Mouse (Mus musculus): ENCODE data around the gene Adamts3. TPM values are rescaled to one million over a fixed set of nuclear protein-coding genes. Genes with fewer than 3 reads are reported as not detected.

The Adamts3 gene
- polyA plus RNA-seq, 1 experiment: 0.12 TPM

- H3K79me2 ChIP-seq (ENCODE audit: control insufficient read depth, insufficient read depth): no peaks in the 10 kb centered on the region
- TF ChIP-seq TCF3 (IDR thresholded peaks at IDR 0.05; ENCODE audit: insufficient read length, low read depth): no peak
- TF ChIP-seq E2F4 (IDR thresholded peaks at IDR 0.05; ENCODE audit: insufficient read depth): no peak
- no peak for TF ChIP-seq USF1 (IDR thresholded peaks at IDR 0.05; ENCODE audit: low read depth)
- TF ChIP-seq SRF (IDR thresholded peaks at IDR 0.05; ENCODE audit: control insufficient read depth, insufficient read length, low read depth): no peak
- H3ac ChIP-seq (ENCODE audit: control insufficient read depth, insufficient read length): no peak overlapping the region
- H3K4me2 ChIP-seq (ENCODE audit: low read depth): no peak overlapping the region
- H3K36me3 ChIP-seq (ENCODE audit: control insufficient read depth, insufficient read depth): no peaks in the 10 kb centered on the region
- H3K4me3 ChIP-seq: no peak overlapping the region
- H3K27me3 ChIP-seq (ENCODE audit: control insufficient read depth, insufficient read depth, insufficient read length): no peaks in the 10 kb centered on the region
Measured at GRCm38 (mm10) chr5:89711116-89711859, 171.8 kb downstream of the Adamts3 start.

GRCm38 (mm10) chr5:89709459-89709858 lies 173.7 kb downstream of the Adamts3 start:
- no peak overlapping the region for H3K4me3 ChIP-seq
- H3ac ChIP-seq (ENCODE audit: control insufficient read depth, insufficient read length): no peak overlapping the region
- no peaks in the 10 kb centered on the region for H3K36me3 ChIP-seq (ENCODE audit: control insufficient read depth, insufficient read depth)
- TF ChIP-seq TCF3 (IDR thresholded peaks at IDR 0.05; ENCODE audit: insufficient read length, low read depth) (no peak), MYOD1 (IDR thresholded peaks at IDR 0.05; ENCODE audit: control insufficient read depth in 1 of 3, insufficient read length in 2 of 3, low read depth in 2 of 3) (no peak), E2F4 (IDR thresholded peaks at IDR 0.05; ENCODE audit: insufficient read depth) (no peak), MAX (IDR thresholded peaks at IDR 0.05; ENCODE audit: low read depth) (no peak), POLR2A (IDR thresholded peaks at IDR 0.05; ENCODE audit: insufficient read length, low read depth) (no peak), USF1 (IDR thresholded peaks at IDR 0.05; ENCODE audit: low read depth) (no peak), MYOG (IDR thresholded peaks at IDR 0.05; ENCODE audit: control insufficient read depth in 1 of 3, insufficient read depth in 1 of 3, insufficient read length in 2 of 3, low read depth in 2 of 3) (no peak), POLR2AphosphoS2 (IDR thresholded peaks at IDR 0.05; ENCODE audit: insufficient read length, low read depth) (no peak), TCF12 (IDR thresholded peaks at IDR 0.05; ENCODE audit: insufficient read depth, poor library complexity, severe bottlenecking) (no peak), SRF (IDR thresholded peaks at IDR 0.05; ENCODE audit: control insufficient read depth, insufficient read length, low read depth) (no peak), CEBPB (IDR thresholded peaks at IDR 0.05; ENCODE audit: insufficient read depth, poor library complexity, severe bottlenecking) (no peak), REST (IDR thresholded peaks at IDR 0.05; ENCODE audit: insufficient read depth, insufficient read length) (no peak)
- no peaks in the 10 kb centered on the region for H3K27me3 ChIP-seq (ENCODE audit: control insufficient read depth, insufficient read depth, insufficient read length)
- no peak overlapping the region for H3K4me2 ChIP-seq (ENCODE audit: low read depth)
- H3K79me2 ChIP-seq (ENCODE audit: control insufficient read depth, insufficient read depth): no peaks in the 10 kb centered on the region

GRCm38 (mm10) chr5:89704264-89704663 lies 178.9 kb downstream of the Adamts3 start:
- TF ChIP-seq MYOD1 (IDR thresholded peaks at IDR 0.05; ENCODE audit: control insufficient read depth in 1 of 3, insufficient read length in 2 of 3, low read depth in 2 of 3): no peak
- Histone ChIP-seq H3K36me3 (ENCODE audit: control insufficient read depth, insufficient read depth) (no peaks in the 10 kb centered on the region), H3K4me2 (ENCODE audit: low read depth) (no peak overlapping the region)

GRCm38 (mm10) chr5:89701241-89702007 lies 181.7 kb downstream of the Adamts3 start:
- H3K4me2 ChIP-seq (ENCODE audit: low read depth): no peak overlapping the region
- no peak overlapping the region for H3ac ChIP-seq (ENCODE audit: control insufficient read depth, insufficient read length)
- no peaks in the 10 kb centered on the region for H3K79me2 ChIP-seq (ENCODE audit: control insufficient read depth, insufficient read depth)
- H3K27me3 ChIP-seq (ENCODE audit: control insufficient read depth, insufficient read depth, insufficient read length): no peaks in the 10 kb centered on the region
- H3K36me3 ChIP-seq (ENCODE audit: control insufficient read depth, insufficient read depth): no peaks in the 10 kb centered on the region
- no peak overlapping the region for H3K4me3 ChIP-seq
- no peak for TF ChIP-seq MYOG (IDR thresholded peaks at IDR 0.05; ENCODE audit: control insufficient read depth in 1 of 3, insufficient read depth in 1 of 3, insufficient read length in 2 of 3, low read depth in 2 of 3)
- TF ChIP-seq POLR2AphosphoS2 (IDR thresholded peaks at IDR 0.05; ENCODE audit: insufficient read length, low read depth): no peak
- no peak for TF ChIP-seq POLR2A (IDR thresholded peaks at IDR 0.05; ENCODE audit: insufficient read length, low read depth)
- TF ChIP-seq TCF12 (IDR thresholded peaks at IDR 0.05; ENCODE audit: insufficient read depth, poor library complexity, severe bottlenecking): no peak
- no peak for TF ChIP-seq MAX (IDR thresholded peaks at IDR 0.05; ENCODE audit: low read depth)
- no peak for TF ChIP-seq MYOD1 (IDR thresholded peaks at IDR 0.05; ENCODE audit: control insufficient read depth in 1 of 3, insufficient read length in 2 of 3, low read depth in 2 of 3)
- TF ChIP-seq REST (IDR thresholded peaks at IDR 0.05; ENCODE audit: insufficient read depth, insufficient read length): no peak

More at GRCm38 (mm10) chr5:89704264-89704663, 178.9 kb downstream of the Adamts3 start:
- Histone ChIP-seq H3ac (ENCODE audit: control insufficient read depth, insufficient read length) (no peak overlapping the region), H3K4me3 (no peak overlapping the region), H3K79me2 (ENCODE audit: control insufficient read depth, insufficient read depth) (no peaks in the 10 kb centered on the region), H3K27me3 (ENCODE audit: control insufficient read depth, insufficient read depth, insufficient read length) (no peaks in the 10 kb centered on the region)

- Histone ChIP-seq H3K36me3 (ENCODE audit: control insufficient read depth, insufficient read depth) (no peaks in the 10 kb centered on the region), H3K79me2 (ENCODE audit: control insufficient read depth, insufficient read depth) (no peaks in the 10 kb centered on the region), H3K27me3 (ENCODE audit: control insufficient read depth, insufficient read depth, insufficient read length) (no peaks in the 10 kb centered on the region), H3K4me3 (no peak overlapping the region), H3K4me2 (ENCODE audit: low read depth) (no peak overlapping the region), H3ac (ENCODE audit: control insufficient read depth, insufficient read length) (no peak overlapping the region)
- TF ChIP-seq POLR2A (IDR thresholded peaks at IDR 0.05; ENCODE audit: insufficient read length, low read depth) (no peak), TCF12 (IDR thresholded peaks at IDR 0.05; ENCODE audit: insufficient read depth, poor library complexity, severe bottlenecking) (no peak), CEBPB (IDR thresholded peaks at IDR 0.05; ENCODE audit: insufficient read depth, poor library complexity, severe bottlenecking) (no peak), POLR2AphosphoS2 (IDR thresholded peaks at IDR 0.05; ENCODE audit: insufficient read length, low read depth) (no peak), E2F4 (IDR thresholded peaks at IDR 0.05; ENCODE audit: insufficient read depth) (no peak), USF1 (IDR thresholded peaks at IDR 0.05; ENCODE audit: low read depth) (no peak), MYOD1 (IDR thresholded peaks at IDR 0.05; ENCODE audit: control insufficient read depth in 1 of 3, insufficient read length in 2 of 3, low read depth in 2 of 3) (no peak), MYOG (IDR thresholded peaks at IDR 0.05; ENCODE audit: control insufficient read depth in 1 of 3, insufficient read depth in 1 of 3, insufficient read length in 2 of 3, low read depth in 2 of 3) (no peak), REST (IDR thresholded peaks at IDR 0.05; ENCODE audit: insufficient read depth, insufficient read length) (no peak), MAX (IDR thresholded peaks at IDR 0.05; ENCODE audit: low read depth) (no peak)
Measured at GRCm38 (mm10) chr5:89687826-89688225, 195.3 kb downstream of the Adamts3 start.

Measured in myocyte (in vitro differentiated cells).